Mouse (Mus musculus) forebrain, embryonic 16.5 days (tissue): ENCODE results near the gene Slco2b1. TPM values are rescaled to one million over a fixed set of nuclear protein-coding genes. Genes with fewer than 3 reads are reported as not detected.
A peak's percentile ranks its signal among the peaks of the same experiment; 100 is the strongest.

Experiments
- ATAC-seq: fragments of 200-750 bp; cut with Nextera tagmentation; 2 replicates; pipeline ENCODE4 v1.8.0; 2017; ENCODE audit warnings: mild to moderate bottlenecking, moderate library complexity
- H3K27ac ChIP-seq: fragments of 300-500 bp; sonication (generic); 2 replicates; pipeline ENCODE4 v1.5.1; 2014; ENCODE audit warnings: low read length, control low read depth
- H3K27me3 ChIP-seq: fragments of 300-500 bp; sonication (generic); replicated peaks from 2 replicates; pipeline ENCODE4 v1.6.1; 2014; ENCODE audit warnings: low read length; ENCODE audit not compliant: control insufficient read depth, insufficient read depth
- H3K36me3 ChIP-seq: fragments of 300-500 bp; sonication (generic); 2 replicates; pipeline ENCODE4 v1.6.1; 2014; ENCODE audit not compliant: control insufficient read depth, insufficient read depth
- H3K4me1 ChIP-seq: fragments of 300-500 bp; sonication (generic); replicated peaks from 2 replicates; pipeline ENCODE4 v1.6.1; 2014; ENCODE audit warnings: low read length; ENCODE audit not compliant: control insufficient read depth, insufficient read depth
- H3K4me2 ChIP-seq: fragments of 300-500 bp; sonication (generic); 2 replicates; pipeline ENCODE4 v1.6.1; 2014; ENCODE audit warnings: mild to moderate bottlenecking, low read length, control low read depth
- H3K4me3 ChIP-seq: fragments of 300-500 bp; sonication (generic); replicated peaks from 2 replicates; pipeline ENCODE4 v1.5.1; 2014; ENCODE audit warnings: mild to moderate bottlenecking, low read length, control low read depth
- H3K9ac ChIP-seq: fragments of 300-500 bp; sonication (generic); replicated peaks from 2 replicates; pipeline ENCODE4 v1.6.1; 2014; ENCODE audit warnings: low read depth, low read length, control low read depth
- H3K9me3 ChIP-seq: fragments of 300-500 bp; sonication (generic); 2 replicates; pipeline ENCODE4 v1.6.1; 2016; ENCODE audit warnings: low read length; ENCODE audit not compliant: control insufficient read depth
- WGBS: fragments of 180-500 bp; shearing (Covaris S2); extraction: QIAGEN DNeasy Blood & Tissue Kit; methylation state at CpG from one replicate; pipeline ENCODE4 v1.1.7; 2014; 5-methylcytosine and 5-hydroxymethylcytosine counted together
- polyA plus RNA-seq: library from polyadenylated mRNA; unstranded; fragments of >200 nt; fragmentation: Nextera tagmentation; extraction: Ambion mirVana; gene quantifications from 2 replicates; pipeline ENCODE4 v1.2.1, GENCODE M21; 2015

Slco2b1 gene
- polyA plus RNA-seq, 1 experiment from 2014 or later: 5.0 TPM

DNA sequence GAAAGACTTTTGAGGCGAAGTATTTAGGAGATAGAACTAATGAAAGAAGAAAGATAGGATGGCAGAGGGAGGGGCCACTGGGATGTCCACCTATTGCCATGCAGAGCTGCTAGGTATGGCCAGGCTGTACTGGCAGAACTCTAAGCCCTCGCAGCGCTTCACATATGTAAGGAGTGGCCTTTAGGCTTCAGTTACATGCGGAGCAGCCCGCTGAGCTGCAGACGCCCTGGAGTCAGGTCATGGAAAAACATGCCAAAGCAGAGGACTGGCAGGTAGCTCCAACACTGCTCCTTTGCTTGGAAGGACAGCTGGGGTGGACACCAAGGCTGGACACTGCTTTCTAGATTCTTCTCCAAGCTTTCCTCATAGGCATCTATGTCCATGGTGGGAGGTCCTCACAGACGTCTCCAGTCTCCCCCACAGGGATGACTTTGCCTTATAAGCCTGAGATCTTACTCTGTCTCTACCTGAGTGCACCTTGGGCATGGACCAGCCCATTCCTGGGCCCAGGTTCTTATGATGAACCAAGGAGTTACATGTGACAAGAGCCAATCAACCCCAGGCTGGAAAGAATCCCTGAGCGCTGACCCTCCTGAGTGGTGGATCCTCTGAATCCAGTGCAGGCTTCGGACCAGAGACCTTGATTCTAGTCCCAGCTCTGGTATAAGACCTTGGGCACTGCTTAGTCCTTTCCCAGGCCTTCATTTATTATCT, 47.5 kb downstream of the Slco2b1 start:
- no peak overlapping the region for H3K9ac ChIP-seq
- ATAC-seq: no peak
- 84% methylated on average over 9 of the region's 9 CpGs for WGBS

DNA sequence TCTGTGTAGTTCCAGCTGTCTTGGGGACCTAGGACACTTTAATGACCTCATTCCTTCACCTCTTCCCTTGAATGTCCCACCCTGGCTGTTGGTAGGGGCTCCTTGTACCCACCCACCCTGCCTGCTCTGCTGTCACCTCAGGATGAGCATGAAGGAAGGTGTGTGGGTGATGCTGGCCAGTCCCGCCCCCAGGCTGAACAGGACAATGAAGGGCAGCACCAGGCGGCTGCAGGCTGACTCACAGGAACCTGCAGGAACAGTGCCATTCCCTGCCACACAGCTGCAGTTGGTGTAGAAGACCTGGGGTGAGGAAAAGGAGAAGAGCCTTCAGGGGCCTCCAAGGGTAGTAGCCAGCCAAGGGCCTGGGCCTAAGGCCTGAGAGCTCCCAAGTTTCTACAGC, 48.8 kb downstream of the Slco2b1 start:
- ATAC-seq: no peak
- Histone ChIP-seq H3K9ac (no peak overlapping the region), H3K36me3 (no peaks in the 10 kb centered on the region), H3K4me1 (peaks cover 11% of the 10 kb centered on the region), H3K27me3 (no peaks in the 10 kb centered on the region), H3K9me3 (no peaks in the 10 kb centered on the region), H3K4me3 (no peak overlapping the region), H3K27ac (no peak overlapping the region), H3K4me2 (no peak overlapping the region)
- WGBS: 67% methylated on average over 2 of the region's 2 CpGs

More for the DNA sequence above, 47.5 kb downstream of the Slco2b1 start:
- Histone ChIP-seq H3K27me3 (no peaks in the 10 kb centered on the region), H3K4me3 (no peak overlapping the region), H3K27ac (no peak overlapping the region), H3K36me3 (no peaks in the 10 kb centered on the region), H3K9me3 (no peaks in the 10 kb centered on the region), H3K4me2 (no peak overlapping the region), H3K4me1 (peaks cover 11% of the 10 kb centered on the region)

DNA sequence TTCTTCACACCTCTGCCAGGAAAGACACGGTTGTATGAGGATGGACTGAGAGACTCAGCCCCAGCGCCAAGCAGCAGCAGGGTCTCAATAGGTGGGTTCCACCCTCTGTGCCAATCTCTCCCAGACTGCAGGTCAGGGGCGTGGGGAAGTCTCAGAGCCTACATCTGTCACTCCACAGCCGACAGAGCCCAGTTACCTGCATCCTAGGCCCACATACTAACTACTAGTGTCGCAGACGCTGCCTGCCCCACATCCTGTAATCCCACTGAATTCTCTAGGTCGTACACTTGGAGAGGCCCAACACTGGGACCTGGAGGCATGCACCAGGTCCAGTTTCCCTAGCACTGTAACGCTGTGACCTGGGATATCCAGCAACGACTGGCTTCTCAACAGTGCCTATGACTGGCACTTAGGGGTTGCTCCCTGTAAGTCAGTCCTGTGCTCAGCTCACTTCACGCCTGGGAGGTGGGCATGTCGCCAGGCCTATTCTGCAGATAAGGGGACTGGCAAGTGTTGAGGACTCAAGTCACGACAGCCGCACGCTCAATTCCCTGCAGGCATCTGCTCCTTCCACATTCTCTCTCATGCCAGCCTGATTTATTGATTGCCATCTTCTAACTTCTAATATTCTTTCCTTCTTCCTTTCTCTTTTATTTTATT, 49.4 kb downstream of the Slco2b1 start:
- H3K27me3 ChIP-seq: no peaks in the 10 kb centered on the region
- no peak for ATAC-seq
- H3K9me3 ChIP-seq: no peaks in the 10 kb centered on the region
- H3K4me3 ChIP-seq: no peak overlapping the region
- 65% methylated on average over 14 of the region's 14 CpGs for WGBS
- no peaks in the 10 kb centered on the region for H3K36me3 ChIP-seq
- H3K4me1 ChIP-seq: peaks cover 11% of the 10 kb centered on the region
- no peak overlapping the region for H3K27ac ChIP-seq
- H3K9ac ChIP-seq: no peak overlapping the region
- H3K4me2 ChIP-seq: no peak overlapping the region

DNA sequence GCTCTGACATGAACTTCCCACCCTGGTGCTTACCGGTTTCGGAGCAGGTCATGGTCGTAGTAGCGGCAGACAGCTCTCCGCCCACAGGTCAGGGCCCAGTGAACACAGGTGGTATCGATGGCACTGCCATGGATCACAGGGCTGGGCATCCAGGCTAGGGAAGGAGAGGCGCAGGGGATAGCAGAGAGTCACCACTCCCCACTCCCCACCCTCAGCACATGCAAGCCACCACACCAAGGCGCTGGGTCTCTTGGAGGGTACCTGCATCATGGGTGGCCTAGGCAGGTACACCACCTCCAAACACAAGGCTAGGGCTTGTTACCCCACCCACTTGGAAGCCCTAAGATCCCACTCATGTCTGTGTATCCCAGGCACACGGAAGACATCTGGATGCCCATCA, 50.1 kb downstream of the Slco2b1 start:
- Histone ChIP-seq H3K4me2 (no peak overlapping the region), H3K4me1 (peaks cover 11% of the 10 kb centered on the region), H3K36me3 (no peaks in the 10 kb centered on the region), H3K4me3 (no peak overlapping the region), H3K27ac (no peak overlapping the region), H3K27me3 (no peaks in the 10 kb centered on the region), H3K9me3 (no peaks in the 10 kb centered on the region), H3K9ac (no peak overlapping the region)
- 86% methylated on average over 9 of the region's 9 CpGs for WGBS
- ATAC-seq: no peak

DNA sequence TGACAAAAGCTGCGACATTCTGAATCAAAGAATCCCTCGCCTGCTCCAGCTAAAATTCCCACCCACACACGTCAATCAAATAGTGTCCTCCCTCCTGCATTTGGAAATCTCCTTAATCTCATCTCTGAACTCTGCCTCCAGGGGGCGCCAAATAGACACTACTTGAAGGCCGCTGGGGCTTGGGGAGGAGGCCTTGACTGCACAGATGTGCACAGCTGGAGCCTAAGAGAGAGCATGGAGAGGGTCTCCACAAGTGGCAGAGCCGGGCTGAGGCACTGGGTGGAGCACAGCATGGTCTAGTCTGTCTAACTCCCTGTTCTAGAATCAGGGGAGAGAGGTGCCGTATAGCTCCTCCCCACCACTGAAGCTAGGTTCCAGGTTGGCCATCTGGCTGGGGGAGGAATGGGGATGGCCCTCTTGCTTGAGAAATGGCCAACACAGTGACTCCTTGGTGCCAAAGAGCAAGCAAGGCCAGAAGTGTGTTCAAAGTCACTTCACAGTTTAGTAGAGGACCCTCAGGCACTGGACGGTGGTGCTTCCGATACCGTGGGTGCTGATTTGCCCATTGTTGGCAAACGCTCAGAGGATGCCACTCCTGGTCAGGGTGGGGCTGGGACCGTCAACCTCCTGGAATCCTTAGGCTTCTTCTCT, 51.6 kb downstream of the Slco2b1 start:
- ATAC-seq: 0 out of 2 replicates have a peak, but pooled peaks have one; percentile 43
- no peaks in the 10 kb centered on the region for H3K27me3 ChIP-seq
- WGBS: 46% methylated on average over 12 of the region's 12 CpGs
- H3K27ac ChIP-seq: no peak overlapping the region
- no peaks in the 10 kb centered on the region for H3K9me3 ChIP-seq
- no peak overlapping the region for H3K4me3 ChIP-seq
- H3K4me1 ChIP-seq: peaks cover 6% of the 10 kb centered on the region
- H3K36me3 ChIP-seq: no peaks in the 10 kb centered on the region
- no peak overlapping the region for H3K4me2 ChIP-seq
- no peak overlapping the region for H3K9ac ChIP-seq

DNA sequence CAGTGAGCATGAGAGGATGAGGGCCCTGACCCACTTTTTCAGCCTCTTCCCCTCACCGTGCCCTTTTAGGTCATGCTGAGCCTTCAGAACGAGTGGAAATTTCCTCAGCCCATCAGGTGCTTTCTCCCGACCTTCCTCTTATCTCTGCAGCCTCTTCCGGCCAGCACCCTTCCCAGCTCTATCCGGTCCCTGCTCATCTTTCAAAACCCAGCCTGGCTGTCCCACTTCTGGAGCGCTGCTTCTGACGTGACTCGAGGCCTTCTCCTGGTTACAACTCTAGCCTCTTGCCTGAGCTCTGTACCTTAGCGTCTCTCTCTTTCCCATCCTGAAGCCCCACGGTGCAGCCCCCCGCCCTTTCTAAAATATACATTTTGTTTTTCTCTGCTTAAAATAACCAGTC, 56.9 kb downstream of the Slco2b1 start:
- Histone ChIP-seq H3K27ac (no peak overlapping the region), H3K9ac (no peak overlapping the region), H3K4me1 (no peaks in the 10 kb centered on the region), H3K4me2 (no peak overlapping the region), H3K4me3 (no peak overlapping the region), H3K36me3 (no peaks in the 10 kb centered on the region), H3K27me3 (no peaks in the 10 kb centered on the region), H3K9me3 (no peaks in the 10 kb centered on the region)
- WGBS: 90% methylated on average over 11 of the region's 11 CpGs
- no peak for ATAC-seq

DNA sequence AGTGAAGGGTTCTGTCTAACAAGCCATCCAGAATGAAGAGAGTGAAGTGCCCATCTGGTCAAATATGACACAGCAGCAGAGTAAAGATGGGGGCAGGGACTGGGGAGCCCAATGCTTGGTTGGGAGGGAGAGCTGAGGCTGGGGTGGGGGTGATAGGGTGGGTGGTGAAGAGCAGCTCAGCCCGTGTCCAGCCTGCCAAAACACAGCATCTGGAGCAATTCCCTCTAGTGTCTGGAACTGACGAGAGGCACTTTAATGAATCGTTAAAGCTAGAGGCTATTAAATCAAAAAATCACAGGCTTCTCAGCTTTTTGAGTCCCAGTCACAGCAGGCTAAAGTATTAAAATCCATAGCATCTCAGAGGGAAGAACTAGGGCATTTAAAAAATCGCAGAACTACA, 61.6 kb downstream of the Slco2b1 start:
- Histone ChIP-seq H3K9ac (no peak overlapping the region), H3K9me3 (no peaks in the 10 kb centered on the region), H3K4me3 (no peak overlapping the region), H3K27ac (no peak overlapping the region), H3K4me2 (no peak overlapping the region), H3K4me1 (no peaks in the 10 kb centered on the region), H3K27me3 (no peaks in the 10 kb centered on the region), H3K36me3 (no peaks in the 10 kb centered on the region)
- WGBS: 30% methylated on average over 4 of the region's 4 CpGs
- ATAC-seq: no peak

DNA sequence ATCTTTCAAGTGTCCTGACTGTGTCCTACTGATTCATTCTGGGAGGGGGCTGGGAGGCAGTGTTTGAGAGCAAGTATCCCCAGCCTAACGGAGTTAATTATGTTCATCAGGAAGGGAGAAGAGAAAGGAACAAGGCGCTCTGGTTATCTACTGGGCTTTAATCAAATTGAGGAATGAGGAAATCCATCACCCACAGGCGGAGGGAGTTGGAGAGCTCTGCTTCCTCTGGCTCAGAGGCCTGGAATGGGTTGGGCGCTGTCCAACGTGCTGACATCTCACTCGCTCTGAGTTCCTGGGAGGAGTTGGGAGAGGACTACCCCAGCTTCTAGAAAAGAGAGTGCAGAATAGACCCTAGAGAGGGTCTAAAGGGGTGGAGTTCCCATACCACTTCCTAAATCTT, 62.5 kb downstream of the Slco2b1 start:
- ATAC-seq: no peak
- no peak overlapping the region for H3K4me2 ChIP-seq
- no peaks in the 10 kb centered on the region for H3K9me3 ChIP-seq
- no peaks in the 10 kb centered on the region for H3K4me1 ChIP-seq
- no peaks in the 10 kb centered on the region for H3K36me3 ChIP-seq
- H3K9ac ChIP-seq: no peak overlapping the region
- no peak overlapping the region for H3K4me3 ChIP-seq
- H3K27me3 ChIP-seq: no peaks in the 10 kb centered on the region
- WGBS: 6% methylated on average over 6 of the region's 6 CpGs
- no peak overlapping the region for H3K27ac ChIP-seq

DNA sequence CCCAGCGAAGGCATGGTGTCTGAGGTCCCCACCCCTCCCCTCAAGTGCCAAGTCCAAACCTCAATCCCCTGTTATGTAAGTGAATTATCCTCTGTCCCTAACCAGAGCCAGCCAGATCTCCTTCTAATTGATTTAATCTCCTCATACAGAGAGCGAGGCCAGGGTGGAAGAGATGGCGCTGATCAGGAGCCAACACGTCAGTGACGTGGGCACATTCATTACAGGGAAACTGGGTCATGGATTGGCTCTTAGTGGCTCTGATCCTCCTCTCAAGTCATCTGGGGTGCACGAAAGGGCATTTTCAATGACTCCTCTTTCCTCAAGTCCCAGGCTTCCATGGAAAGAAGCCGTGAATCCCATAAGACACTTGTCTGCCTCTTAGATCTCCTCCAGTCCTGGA, 66.4 kb downstream of the Slco2b1 start:
- WGBS: 73% methylated on average over 7 of the region's 7 CpGs
- no peak for ATAC-seq
- H3K9ac ChIP-seq: no peak overlapping the region

More for the DNA sequence above, 66.4 kb downstream of the Slco2b1 start:
- Histone ChIP-seq H3K4me1 (no peaks in the 10 kb centered on the region), H3K4me3 (no peak overlapping the region), H3K27me3 (no peaks in the 10 kb centered on the region), H3K4me2 (no peak overlapping the region), H3K9me3 (no peaks in the 10 kb centered on the region), H3K36me3 (no peaks in the 10 kb centered on the region), H3K27ac (no peak overlapping the region)
